Mouse (Mus musculus): ENCODE data around the gene Lrp6.

The Lrp6 gene

GRCm38 (mm10) chr6:134434866-134435390, 131.8 kb downstream of the Lrp6 start:
- DNase-seq (ENCODE audit: low read depth), result no peak

GRCm38 (mm10) chr6:134434044-134434443, 132.7 kb downstream of the Lrp6 start:
- no peak for DNase-seq (ENCODE audit: low read depth)

- no peak for DNase-seq (ENCODE audit: low read depth)
Observed at GRCm38 (mm10) chr6:134433281-134433680, 133.5 kb downstream of the Lrp6 start.

- DNase-seq (ENCODE audit: low read depth), result no peak
Observed at GRCm38 (mm10) chr6:134431583-134431982, 135.2 kb downstream of the Lrp6 start.

GRCm38 (mm10) chr6:134430161-134430799, 136.5 kb downstream of the Lrp6 start:
- DNase-seq (ENCODE audit: low read depth), result no peak

GRCm38 (mm10) chr6:134428455-134428854, 138.3 kb downstream of the Lrp6 start:
- DNase-seq (ENCODE audit: low read depth), result no peak

- no peak for DNase-seq (ENCODE audit: low read depth)
Observed at GRCm38 (mm10) chr6:134427165-134427564, 139.6 kb downstream of the Lrp6 start.

- DNase-seq (ENCODE audit: low read depth), result peak; percentile 50
Observed at GRCm38 (mm10) chr6:134425216-134425717, 141.5 kb downstream of the Lrp6 start.

- no peak for DNase-seq (ENCODE audit: low read depth)
Observed at GRCm38 (mm10) chr6:134421921-134422320, 144.8 kb downstream of the Lrp6 start.

GRCm38 (mm10) chr6:134420375-134420774, 146.4 kb downstream of the Lrp6 start:
- no peak for DNase-seq (ENCODE audit: low read depth)

GRCm38 (mm10) chr6:134417886-134418285, 148.9 kb downstream of the Lrp6 start:
- DNase-seq (ENCODE audit: low read depth), result no peak

GRCm38 (mm10) chr6:134416556-134417105, 150.1 kb downstream of the Lrp6 start:
- no peak for DNase-seq (ENCODE audit: low read depth)

- DNase-seq (ENCODE audit: low read depth), result no peak
Observed at GRCm38 (mm10) chr6:134414532-134414883, 152.3 kb downstream of the Lrp6 start.

- no peak for DNase-seq (ENCODE audit: low read depth)
Observed at GRCm38 (mm10) chr6:134413706-134414531, 152.8 kb downstream of the Lrp6 start.

GRCm38 (mm10) chr6:134407226-134407625, 159.5 kb downstream of the Lrp6 start:
- DNase-seq (ENCODE audit: low read depth), result no peak

- DNase-seq (ENCODE audit: low read depth), result no peak
Observed at GRCm38 (mm10) chr6:134403684-134404070, 163.1 kb downstream of the Lrp6 start.

GRCm38 (mm10) chr6:134402914-134403683, 163.7 kb downstream of the Lrp6 start:
- peak; percentile 79 for DNase-seq (ENCODE audit: low read depth)
